Mouse (Mus musculus) hematopoietic stem cell, adult 5-6 weeks (primary cell): ENCODE measurements around the gene Nxnl1. TPM values are rescaled to one million over a fixed set of nuclear protein-coding genes. Genes with fewer than 3 reads are reported as not detected.

Experiments used
- ATAC-seq, 2 experiments: fragments of 125-278 bp in 1 of 2; replicated peaks in 1 of 2; 2 replicates each; pipeline ENCODE4 v1.8.0; 2016 to 2017; ENCODE audit warnings: inconsistent platforms in 2 of 2, mild to moderate bottlenecking in 2 of 2, moderate number of reproducible peaks in 2 of 2, low read depth in 1 of 2, moderate TSS enrichment in 1 of 2; ENCODE audit not compliant: low FRiP score in 2 of 2, poor library complexity in 2 of 2, severe bottlenecking in 2 of 2, insufficient read depth in 1 of 2, low TSS enrichment in 1 of 2
- total RNA-seq: library from RNA; stranded (forward); fragments of 172-1452, 232-1000 nt; gene quantifications from 2 replicates; pipeline ENCODE4 v1.2.3, GENCODE M21; 2017

Gene Nxnl1
- total RNA-seq, 1 experiment from 2014 or later, result 0.40 TPM

DNA sequence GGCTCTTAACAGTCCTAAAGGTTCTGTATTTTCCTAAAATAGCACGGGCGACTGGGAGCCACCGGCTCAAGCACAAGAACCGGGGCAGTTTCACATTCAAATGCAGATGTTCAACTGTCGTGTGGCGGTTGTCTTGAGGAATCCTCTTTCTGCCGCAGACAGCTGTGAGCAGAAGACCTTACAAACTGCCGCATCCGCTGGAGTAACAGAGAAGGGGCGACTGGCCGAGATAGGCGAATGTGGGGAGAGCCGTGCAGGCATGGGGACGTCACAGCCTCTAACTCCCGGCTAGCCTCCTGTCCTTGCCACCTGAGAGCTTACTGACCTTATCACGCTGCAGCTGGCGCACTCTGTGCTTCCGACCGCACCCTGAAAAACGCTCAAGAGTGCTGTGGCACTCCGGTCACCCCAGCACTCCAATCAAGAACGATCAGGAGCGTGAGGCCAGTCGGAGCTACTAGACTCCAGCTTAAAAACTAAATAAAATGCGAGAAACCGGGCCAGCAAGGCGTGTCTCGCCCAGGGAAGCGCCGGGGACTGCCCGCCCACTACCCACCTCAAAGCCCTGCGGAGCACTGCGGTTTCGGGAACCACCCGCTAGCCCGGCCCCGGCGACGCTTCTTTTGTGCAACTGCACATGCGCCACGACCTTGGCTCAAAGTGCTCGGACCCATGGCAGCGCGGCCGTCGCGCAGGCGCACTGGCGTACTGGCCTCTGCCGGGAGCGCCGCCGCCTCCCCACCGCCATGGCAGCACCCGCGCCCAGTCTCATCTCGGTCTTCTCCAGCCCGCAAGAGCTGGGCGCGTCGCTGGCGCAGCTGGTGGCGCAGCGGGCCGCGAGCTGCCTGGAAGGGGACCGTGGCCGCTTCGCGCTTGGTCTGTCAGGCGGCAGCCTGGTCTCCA, 25.3 kb upstream of the Nxnl1 start, which contains the start of gene Pgls:
Gene Pgls, plus strand, starts transcription at position 706 of the 903 bp plus-strand sequence.
- ATAC-seq, result peak; percentile 60 to 64

DNA sequence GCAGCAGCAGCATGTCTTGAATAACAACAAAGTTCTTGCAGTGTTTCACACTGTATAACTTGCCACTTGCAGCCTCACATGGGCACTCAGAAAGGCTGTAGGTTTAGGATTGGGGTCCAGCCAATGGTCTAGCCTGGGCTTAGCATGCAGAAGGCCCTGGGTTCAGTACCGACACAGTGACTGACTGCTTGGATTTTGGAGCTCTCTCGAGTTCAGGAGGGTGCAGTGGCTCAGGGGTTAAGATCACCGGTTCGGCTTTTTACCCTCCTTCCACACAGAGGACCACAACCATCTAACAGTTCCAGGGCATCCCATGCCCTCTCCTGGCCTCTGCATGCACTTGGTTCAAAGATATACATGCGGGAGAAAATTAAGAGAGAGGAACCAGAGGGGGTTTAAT, 24.6 kb upstream of the Nxnl1 start:
- no peak for ATAC-seq

DNA sequence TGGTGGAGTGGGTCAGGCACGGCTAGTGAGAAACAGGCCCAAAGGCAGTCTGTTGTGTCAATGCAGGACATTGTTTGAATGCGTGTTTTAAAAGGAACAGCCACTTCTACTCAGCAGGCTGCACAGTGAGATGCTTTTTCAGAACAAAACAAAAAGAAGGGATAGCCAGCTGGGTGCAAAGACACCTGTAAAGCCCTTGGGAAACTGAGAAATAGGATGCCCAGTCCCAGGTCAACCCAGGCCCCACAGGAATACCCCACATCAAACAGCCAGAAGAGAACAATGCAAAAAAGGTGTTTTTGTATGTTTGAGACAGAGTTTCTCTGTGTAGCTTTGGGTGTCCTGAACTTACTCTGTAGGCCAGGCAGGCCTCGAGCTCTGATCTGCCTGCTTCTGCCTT, 22.4 kb upstream of the Nxnl1 start:
- no peak for ATAC-seq

GRCm38 (mm10) chr8:71586891-71587290, 20.5 kb upstream of the Nxnl1 start:
- ATAC-seq, result 0 out of 4 replicates have a peak, but pooled peaks of 1 of the 2 experiments have one; percentile 13

DNA sequence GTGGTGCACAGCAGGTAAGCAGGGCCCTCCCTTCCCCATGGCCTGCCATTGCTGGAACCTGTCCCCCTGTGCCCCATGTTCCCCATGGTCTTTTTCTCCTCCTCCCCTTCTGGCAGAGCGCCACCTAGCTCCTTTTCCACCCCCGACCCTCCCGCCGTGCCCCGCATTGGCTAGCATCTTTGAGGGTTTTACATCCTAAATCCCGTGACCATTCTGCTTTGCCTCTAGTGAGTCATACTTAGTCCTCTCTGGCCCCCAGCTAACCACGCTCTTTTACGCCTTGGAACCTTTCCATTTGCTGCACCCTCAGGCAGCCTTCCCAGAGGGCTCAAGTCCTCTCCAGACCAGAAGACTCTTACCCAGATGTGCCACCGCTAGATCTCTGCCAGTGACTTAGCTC, 13.8 kb upstream of the Nxnl1 start:
- ATAC-seq, result no peak

DNA sequence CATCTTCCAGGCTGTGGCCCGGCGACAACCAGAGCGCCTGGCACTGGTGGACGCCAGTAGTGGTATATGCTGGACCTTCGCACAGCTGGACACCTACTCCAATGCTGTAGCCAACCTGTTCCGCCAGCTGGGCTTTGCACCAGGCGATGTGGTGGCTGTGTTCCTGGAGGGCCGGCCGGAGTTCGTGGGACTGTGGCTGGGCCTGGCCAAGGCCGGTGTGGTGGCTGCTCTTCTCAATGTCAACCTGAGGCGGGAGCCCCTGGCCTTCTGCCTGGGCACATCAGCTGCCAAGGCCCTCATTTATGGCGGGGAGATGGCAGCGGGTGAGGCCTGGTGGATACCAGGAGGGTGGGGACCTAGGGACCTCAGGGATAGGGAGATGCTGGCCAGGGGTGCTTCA, 13.1 kb upstream of the Nxnl1 start:
- ATAC-seq, result no peak

DNA sequence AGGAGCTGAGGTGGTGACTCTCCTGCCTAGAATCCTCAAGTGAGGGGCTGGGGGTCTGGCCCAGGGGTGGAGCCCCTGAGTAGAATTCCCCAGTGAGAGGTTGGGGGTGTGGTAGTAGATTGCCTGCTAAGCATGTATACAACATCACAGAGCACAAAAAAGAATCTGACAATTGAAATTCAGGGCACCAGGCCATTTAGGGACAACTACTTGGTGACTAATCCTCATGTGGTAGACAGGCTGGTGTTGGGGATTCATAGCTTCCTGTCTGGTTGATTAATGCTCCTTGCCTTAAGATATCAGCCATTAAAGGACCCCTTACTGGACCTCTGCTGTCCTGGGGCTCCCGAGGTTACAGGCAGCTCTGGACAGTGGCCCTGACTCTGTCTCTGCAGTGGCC, 12.6 kb upstream of the Nxnl1 start:
- no peak for ATAC-seq

DNA sequence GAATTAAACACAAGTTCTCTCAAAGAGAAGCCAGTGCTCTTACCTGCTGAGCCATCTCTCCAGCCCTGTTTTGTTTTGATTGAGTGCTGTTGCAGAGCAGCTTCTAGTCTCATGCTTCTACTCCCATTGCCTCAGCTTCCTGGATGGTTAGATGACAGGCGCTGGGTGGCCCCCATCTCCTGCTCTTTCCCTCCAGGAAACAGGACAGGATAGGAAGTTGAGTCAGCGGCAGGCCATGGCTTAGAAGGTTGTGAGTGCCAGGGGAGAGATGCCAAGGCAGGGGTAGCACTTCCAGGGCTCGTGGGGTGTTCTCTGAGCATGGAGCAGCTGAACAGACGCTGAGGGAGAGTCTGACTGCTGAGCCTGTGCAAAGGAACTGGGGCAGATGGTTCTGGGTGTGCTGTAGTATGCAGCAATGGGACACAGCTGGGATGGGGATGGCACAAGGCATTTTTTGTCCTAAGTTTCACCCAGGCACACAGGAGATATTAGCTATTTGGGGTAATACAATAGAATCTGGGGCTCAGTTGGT, 11.5 kb upstream of the Nxnl1 start:
- ATAC-seq, result no peak

DNA sequence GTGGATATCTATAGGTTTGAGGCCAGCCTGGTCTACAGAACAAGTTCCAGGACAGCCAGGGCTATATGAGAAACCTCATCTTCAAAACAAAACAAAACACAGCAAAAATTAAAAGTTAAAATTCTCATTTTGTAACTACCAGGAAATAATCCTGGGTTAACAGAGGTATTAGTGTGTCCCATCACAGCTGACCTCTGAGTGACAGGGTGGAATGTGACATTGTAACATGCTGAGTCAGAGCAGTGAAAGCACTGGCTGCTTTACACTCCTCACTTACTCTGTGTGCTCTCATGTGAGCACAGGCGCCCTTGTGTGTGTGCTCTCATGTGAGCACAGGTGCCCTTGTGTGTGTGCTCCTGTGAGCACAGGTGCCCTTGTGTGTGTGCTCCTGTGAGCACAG, 8.6 kb upstream of the Nxnl1 start:
- ATAC-seq, result no peak

- ATAC-seq, result no peak
These were observed 8.0 kb upstream of the Nxnl1 start for GRCm38 (mm10) chr8:71574426-71574825.

DNA sequence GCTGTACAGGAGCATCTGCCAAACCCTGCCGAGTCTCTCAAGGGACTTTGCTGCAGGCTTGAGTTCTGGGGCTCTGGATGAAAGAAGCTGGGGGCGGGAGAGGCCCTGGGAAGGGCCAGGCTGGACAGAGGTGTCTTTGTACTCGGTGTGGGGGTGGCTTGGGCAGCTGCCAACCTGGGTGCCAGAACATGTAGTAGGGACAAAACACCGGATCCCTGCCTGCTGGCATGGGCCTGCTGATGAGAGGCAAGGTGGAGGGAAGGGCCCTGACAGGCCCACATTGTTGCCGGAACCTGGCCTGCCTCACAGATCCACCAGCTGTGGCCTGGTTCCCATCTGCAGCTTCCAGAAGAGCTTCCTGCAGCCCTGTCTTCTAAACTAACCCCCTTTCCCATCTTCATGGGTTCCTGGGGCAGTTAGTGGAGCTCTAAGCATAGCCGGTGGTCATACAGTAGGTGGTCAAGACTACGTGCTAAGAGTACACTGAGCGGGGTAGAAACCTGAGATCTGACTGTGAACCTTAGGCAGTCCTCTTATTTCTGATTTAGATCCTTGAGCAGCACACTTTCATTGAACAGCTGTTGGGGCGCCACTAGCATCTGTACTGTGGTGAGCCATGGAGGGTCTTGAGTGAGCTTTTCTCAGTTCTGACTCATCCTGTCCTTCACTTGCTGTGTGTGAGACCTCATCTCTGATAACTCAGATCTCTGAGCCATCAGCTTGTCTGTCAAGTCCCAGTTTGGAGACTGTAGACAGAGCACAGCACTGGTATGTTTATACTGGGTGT, 6.6 kb upstream of the Nxnl1 start:
- ATAC-seq, result no peak

DNA sequence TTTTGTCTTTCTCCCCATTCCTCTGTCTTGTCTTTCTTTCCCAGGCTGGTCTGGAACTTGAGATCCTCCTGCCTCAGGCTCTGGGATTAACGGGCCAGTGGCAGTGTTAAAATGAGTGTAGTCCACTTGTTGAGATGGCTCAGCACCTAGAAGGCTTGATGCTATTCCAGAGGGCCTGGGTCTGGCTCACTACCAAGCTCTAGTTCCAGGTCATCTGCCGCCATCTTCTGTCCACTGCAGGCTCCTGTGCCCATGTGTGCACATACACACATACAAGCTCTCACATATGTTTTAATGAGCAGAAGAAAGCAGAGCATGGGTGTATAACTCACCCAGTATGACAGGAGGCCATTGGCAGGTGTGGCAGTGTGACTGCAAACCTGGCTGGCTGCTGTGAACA, 5.7 kb upstream of the Nxnl1 start:
- no peak for ATAC-seq

DNA sequence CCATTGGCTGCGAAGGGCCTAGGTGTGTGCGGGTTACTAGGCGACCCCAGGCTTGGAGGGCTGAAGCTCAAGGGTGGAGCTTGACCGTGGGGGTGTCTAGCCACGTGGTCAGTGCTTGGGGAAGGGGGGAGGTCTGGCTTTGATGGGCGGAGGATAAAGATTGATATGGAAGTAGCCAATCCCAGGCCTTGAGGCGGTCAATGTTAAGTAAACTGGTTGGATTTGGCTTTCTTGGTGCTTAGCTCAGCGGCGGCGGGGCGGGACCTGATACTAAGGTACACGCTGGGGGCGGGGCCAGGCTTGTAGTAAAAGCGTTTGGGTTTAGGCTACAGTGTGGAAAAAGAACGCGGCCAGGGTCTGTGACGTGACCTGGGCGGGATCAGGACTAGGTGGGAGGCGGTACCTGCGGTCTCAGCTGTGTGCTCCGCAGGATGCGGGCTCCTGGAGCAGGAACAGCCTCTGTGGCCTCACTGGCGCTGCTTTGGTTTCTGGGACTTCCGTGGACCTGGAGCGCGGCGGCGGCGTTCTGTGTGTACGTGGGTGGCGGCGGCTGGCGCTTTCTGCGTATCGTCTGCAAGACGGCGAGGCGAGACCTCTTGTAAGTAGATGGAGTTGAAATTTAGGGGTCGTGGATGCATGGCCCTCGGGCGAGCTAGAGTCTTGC, 4.0 kb upstream of the Nxnl1 start:
- peak; percentile 77 to 89 for ATAC-seq

GRCm38 (mm10) chr8:71569366-71570290, 3.2 kb upstream of the Nxnl1 start:
- ATAC-seq, result peak; percentile 59 to 62

DNA sequence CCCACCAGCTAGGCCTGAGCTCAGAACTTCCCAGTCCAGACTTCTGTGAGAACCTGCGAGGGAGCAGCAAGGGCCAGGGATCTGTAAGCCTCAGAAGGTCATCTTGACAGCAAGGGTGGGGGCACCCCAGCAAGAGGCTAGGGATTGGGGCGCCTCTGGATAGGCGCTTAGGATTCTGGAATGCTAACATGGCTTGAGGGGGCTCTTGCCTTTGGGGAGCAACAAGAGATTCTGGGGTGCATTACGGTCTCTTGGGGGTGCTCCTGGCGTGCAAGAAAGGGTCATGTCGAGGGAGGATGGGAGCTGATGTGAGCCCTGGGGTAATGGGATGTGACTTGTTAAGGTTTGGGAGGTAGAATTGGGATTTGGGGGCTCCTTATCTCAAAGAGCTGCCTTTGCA, 2.5 kb upstream of the Nxnl1 start:
- no peak for ATAC-seq

DNA sequence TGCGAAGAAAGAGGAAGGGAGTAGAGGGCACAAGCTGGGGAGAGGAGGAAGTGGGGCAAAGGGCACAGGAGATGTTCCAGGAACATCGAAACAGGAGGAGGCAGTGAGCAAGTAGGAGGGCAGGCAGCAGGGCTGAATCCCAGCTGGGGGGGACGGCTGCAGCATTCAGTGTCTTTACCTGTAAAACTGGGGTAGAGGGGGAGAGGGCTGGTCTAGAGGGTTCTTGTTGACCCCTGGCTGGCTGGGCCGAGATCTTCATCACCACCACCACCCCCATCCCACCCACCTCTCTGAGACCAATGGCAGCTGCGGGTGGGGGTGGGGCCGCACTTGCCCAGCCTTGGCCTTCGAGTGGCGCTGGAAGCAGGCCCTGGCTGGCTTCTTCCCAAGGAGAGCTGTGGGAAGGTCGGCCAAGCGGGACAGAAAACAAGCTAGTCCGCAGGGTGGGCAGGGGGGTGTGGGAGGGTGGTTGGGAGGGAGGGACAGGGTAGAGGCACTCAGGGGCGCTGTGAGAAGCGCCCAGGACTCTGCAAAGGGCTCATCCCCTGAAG, 2.1 kb upstream of the Nxnl1 start, which contains the start of gene Slc27a1:
Gene Slc27a1, plus strand, starts transcription at position 496 of the 551 bp plus-strand sequence.
- ATAC-seq, result no peak
